Mouse (Mus musculus): ENCODE measurements at regions not wholly inside any gene's neighbourhood (a gene's known extent, or its start where the extent isn't known, plus 50 kb on each side); places are given as distances from the start of the nearest gene placed in this dataset.
"Not testable (repeated sequence)": the region's sequence is repeated elsewhere in the genome, so short reads cannot be mapped to it uniquely, and the experiment has no call there.

DNA sequence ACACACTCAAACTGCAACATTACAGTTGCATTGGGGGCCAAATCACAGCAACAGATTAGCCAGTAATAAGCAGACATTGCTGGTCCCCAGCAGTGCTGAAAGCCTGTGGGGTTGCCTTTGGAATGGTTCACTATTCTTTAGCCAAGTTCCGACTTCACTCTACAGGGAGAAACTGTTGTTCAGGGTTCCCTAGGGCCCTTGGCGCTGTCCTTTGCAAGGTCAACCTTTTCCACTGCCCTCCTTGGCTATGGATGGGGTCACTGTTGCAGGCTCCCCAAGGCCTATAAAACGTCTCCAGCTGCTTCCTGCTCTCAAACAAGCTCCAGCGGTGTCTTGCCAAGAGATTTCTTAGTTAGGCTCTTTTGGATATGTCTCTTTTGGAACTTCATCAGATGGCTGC lies 137.1 kb downstream of the Kcnk1 start:
- no peak for DNase-seq (ENCODE audit: low read depth, low spot score)
- Histone ChIP-seq H3K9ac (ENCODE audit: insufficient read depth, low read depth, low read length, poor library complexity, severe bottlenecking) (no peak overlapping the region), H3K27ac (ENCODE audit: insufficient read depth, low read depth, low read length, poor library complexity, severe bottlenecking) (no peak overlapping the region), H3K9me3 (ENCODE audit: control insufficient read depth, insufficient read depth, low read depth, low read length) (peaks cover under 1% of the 10 kb centered on the region; the same call in 1 of the 2 replicates), H3K36me3 (ENCODE audit: control insufficient read depth, insufficient read depth, low read length, poor library complexity, severe bottlenecking) (no peaks in the 10 kb centered on the region), H3K4me3 (ENCODE audit: insufficient read depth in 1 of 2, low read depth in 1 of 2, low read length in 2 of 2, poor library complexity in 1 of 2, severe bottlenecking in 1 of 2) (no peak overlapping the region), H3K4me1 (ENCODE audit: control insufficient read depth in 2 of 2, insufficient read depth in 2 of 2, low read length in 2 of 2, poor library complexity in 1 of 2) (no peaks in the 10 kb centered on the region)
- in situ Hi-C loops (cut with MboI; ENCODE audit: low sequenced_read_pairs in 2 of 2, unreplicated experiment in 2 of 2), result no loop called here
- TF ChIP-seq ZC3H11A (IDR thresholded peaks at IDR 0.05; ENCODE audit: borderline replicate concordance, low read depth, low read length) (no peak), MAFK (IDR thresholded peaks at IDR 0.05; ENCODE audit: insufficient read depth, low read depth, low read length) (no peak)

DNA sequence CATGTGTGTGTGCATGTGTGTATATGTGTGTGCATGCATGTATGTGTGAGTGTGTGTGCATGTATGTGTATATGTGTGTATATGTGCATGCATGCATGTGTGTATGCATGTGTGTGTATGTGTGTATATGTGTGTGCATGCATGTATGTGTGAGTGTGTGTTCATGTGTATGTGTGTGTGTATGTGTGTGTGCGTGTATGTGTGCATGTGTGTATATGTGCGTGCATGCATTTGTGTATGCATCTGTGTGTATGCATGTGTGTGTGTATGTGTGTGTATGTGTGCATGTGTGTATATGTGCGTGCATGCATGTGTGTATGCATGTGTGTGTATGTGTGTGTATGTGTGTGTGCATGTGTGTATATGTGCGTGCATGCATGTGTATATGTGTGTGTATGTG lies 137.9 kb downstream of the Kcnk1 start:
- H3K4me1 ChIP-seq (ENCODE audit: control insufficient read depth in 2 of 2, insufficient read depth in 2 of 2, low read length in 2 of 2, poor library complexity in 1 of 2); H3K4me3 ChIP-seq (ENCODE audit: insufficient read depth in 1 of 2, low read depth in 1 of 2, low read length in 2 of 2, poor library complexity in 1 of 2, severe bottlenecking in 1 of 2); H3K27ac ChIP-seq (ENCODE audit: insufficient read depth, low read depth, low read length, poor library complexity, severe bottlenecking); H3K9me3 ChIP-seq (ENCODE audit: control insufficient read depth, insufficient read depth, low read depth, low read length); H3K36me3 ChIP-seq (ENCODE audit: control insufficient read depth, insufficient read depth, low read length, poor library complexity, severe bottlenecking); H3K9ac ChIP-seq (ENCODE audit: insufficient read depth, low read depth, low read length, poor library complexity, severe bottlenecking); in situ Hi-C loops (cut with MboI; ENCODE audit: low sequenced_read_pairs in 2 of 2, unreplicated experiment in 2 of 2); DNase-seq (ENCODE audit: low read depth, low spot score): not testable (repeated sequence)

DNA sequence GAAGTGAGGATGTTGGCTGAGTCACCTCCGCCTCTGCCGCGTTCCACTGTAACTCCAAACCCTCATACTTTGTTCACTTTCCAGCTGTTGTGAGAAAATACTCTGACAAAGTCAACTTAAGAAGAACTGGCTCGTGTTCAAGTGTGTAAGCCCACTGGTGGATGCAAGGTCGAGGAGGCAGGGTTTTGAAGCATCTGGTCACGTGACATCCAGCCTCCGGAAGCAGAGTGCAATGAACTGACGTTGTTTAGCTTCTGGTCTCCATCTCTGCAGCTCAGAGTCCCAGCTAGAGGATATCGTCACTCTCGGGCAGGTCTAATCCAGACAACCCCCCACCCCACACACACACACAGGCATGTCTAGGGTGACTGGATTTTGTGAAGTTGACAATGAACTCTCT lies 140.1 kb downstream of the Kcnk1 start:
- Histone ChIP-seq H3K9ac (ENCODE audit: insufficient read depth, low read depth, low read length, poor library complexity, severe bottlenecking) (no peak overlapping the region), H3K4me1 (ENCODE audit: control insufficient read depth in 2 of 2, insufficient read depth in 2 of 2, low read length in 2 of 2, poor library complexity in 1 of 2) (no peaks in the 10 kb centered on the region; a peak in 1 of 4 replicates), H3K9me3 (ENCODE audit: control insufficient read depth, insufficient read depth, low read depth, low read length) (no peaks in the 10 kb centered on the region), H3K36me3 (ENCODE audit: control insufficient read depth, insufficient read depth, low read length, poor library complexity, severe bottlenecking) (no peaks in the 10 kb centered on the region), H3K4me3 (ENCODE audit: insufficient read depth in 1 of 2, low read depth in 1 of 2, low read length in 2 of 2, poor library complexity in 1 of 2, severe bottlenecking in 1 of 2) (no peak overlapping the region), H3K27ac (ENCODE audit: insufficient read depth, low read depth, low read length, poor library complexity, severe bottlenecking) (no peak overlapping the region)
- in situ Hi-C loops (cut with MboI; ENCODE audit: low sequenced_read_pairs in 2 of 2, unreplicated experiment in 2 of 2), result no loop called here
- TF ChIP-seq ZC3H11A (IDR thresholded peaks at IDR 0.05; ENCODE audit: borderline replicate concordance, low read depth, low read length), result no peak
- no peak for DNase-seq (ENCODE audit: low read depth, low spot score)

DNA sequence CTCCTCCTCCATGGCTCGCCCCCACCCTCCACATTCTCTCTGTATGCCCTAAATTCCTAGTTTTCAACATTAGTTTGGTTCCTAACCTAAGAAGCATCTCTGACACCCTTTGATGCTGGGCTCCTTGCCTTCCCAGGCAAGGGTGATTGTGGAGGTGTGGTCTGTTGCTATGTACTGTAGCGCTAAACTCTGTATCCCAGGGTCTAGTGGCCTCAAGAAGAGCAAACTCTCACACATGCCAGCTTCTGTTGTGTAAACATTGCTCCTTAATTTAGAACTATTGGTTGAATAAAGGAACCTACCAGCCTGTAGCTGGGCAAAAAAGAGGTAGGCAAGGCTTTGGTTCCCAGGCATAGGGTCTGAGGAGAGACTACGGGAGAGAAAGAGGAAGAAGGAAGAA lies 140.6 kb downstream of the Kcnk1 start:
- Histone ChIP-seq H3K36me3 (ENCODE audit: control insufficient read depth, insufficient read depth, low read length, poor library complexity, severe bottlenecking) (no peaks in the 10 kb centered on the region), H3K4me3 (ENCODE audit: insufficient read depth in 1 of 2, low read depth in 1 of 2, low read length in 2 of 2, poor library complexity in 1 of 2, severe bottlenecking in 1 of 2) (no peak overlapping the region), H3K9me3 (ENCODE audit: control insufficient read depth, insufficient read depth, low read depth, low read length) (no peaks in the 10 kb centered on the region), H3K4me1 (ENCODE audit: control insufficient read depth in 2 of 2, insufficient read depth in 2 of 2, low read length in 2 of 2, poor library complexity in 1 of 2) (no peaks in the 10 kb centered on the region; a peak in 1 of 4 replicates), H3K9ac (ENCODE audit: insufficient read depth, low read depth, low read length, poor library complexity, severe bottlenecking) (no peak overlapping the region), H3K27ac (ENCODE audit: insufficient read depth, low read depth, low read length, poor library complexity, severe bottlenecking) (no peak overlapping the region)
- in situ Hi-C loops (cut with MboI; ENCODE audit: low sequenced_read_pairs in 2 of 2, unreplicated experiment in 2 of 2), result no loop called here
- no peak for TF ChIP-seq HCFC1 (IDR thresholded peaks at IDR 0.05; ENCODE audit: borderline replicate concordance, insufficient read depth, low read length)
- no peak for TF ChIP-seq CHD2 (IDR thresholded peaks at IDR 0.05; ENCODE audit: low read depth, low read length)
- TF ChIP-seq ZNF384 (IDR thresholded peaks at IDR 0.05; ENCODE audit: low read depth, low read length), result no peak
- TF ChIP-seq ZC3H11A (IDR thresholded peaks at IDR 0.05; ENCODE audit: borderline replicate concordance, low read depth, low read length), result no peak
- no peak for TF ChIP-seq MAFK (IDR thresholded peaks at IDR 0.05; ENCODE audit: insufficient read depth, low read depth, low read length)
- no peak for DNase-seq (ENCODE audit: low read depth, low spot score)

DNA sequence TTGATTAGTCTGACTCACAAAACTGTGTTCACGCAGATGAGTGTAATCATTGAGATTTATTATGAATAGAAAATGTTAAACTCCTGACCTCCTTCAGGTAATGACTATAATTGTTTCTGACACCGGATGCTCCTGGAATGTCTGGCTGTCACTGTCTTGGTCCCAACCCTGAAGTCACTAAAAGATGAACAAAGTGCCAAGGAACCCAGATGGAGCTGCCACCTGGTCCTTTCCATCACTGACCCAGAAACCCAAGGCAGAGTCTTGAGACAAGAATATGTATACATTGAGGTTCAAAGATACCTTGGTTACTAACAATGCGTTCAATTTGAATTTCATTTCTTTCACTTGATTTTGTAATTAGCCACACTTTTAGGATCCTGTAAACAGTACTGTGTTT lies 142.0 kb downstream of the Kcnk1 start:
- H3K4me3 ChIP-seq (ENCODE audit: insufficient read depth in 1 of 2, low read depth in 1 of 2, low read length in 2 of 2, poor library complexity in 1 of 2, severe bottlenecking in 1 of 2), result no peak overlapping the region
- H3K36me3 ChIP-seq (ENCODE audit: control insufficient read depth, insufficient read depth, low read length, poor library complexity, severe bottlenecking), result no peaks in the 10 kb centered on the region
- H3K27ac ChIP-seq (ENCODE audit: insufficient read depth, low read depth, low read length, poor library complexity, severe bottlenecking), result no peak overlapping the region
- no peak for DNase-seq (ENCODE audit: low read depth, low spot score)
- in situ Hi-C loops (cut with MboI; ENCODE audit: low sequenced_read_pairs in 2 of 2, unreplicated experiment in 2 of 2), result no loop called here
- H3K9me3 ChIP-seq (ENCODE audit: control insufficient read depth, insufficient read depth, low read depth, low read length), result no peaks in the 10 kb centered on the region
- no peaks in the 10 kb centered on the region; a peak in 1 of 4 replicates for H3K4me1 ChIP-seq (ENCODE audit: control insufficient read depth in 2 of 2, insufficient read depth in 2 of 2, low read length in 2 of 2, poor library complexity in 1 of 2)
- no peak overlapping the region for H3K9ac ChIP-seq (ENCODE audit: insufficient read depth, low read depth, low read length, poor library complexity, severe bottlenecking)
- no peak for TF ChIP-seq HCFC1 (IDR thresholded peaks at IDR 0.05; ENCODE audit: borderline replicate concordance, insufficient read depth, low read length)
- TF ChIP-seq CHD2 (IDR thresholded peaks at IDR 0.05; ENCODE audit: low read depth, low read length), result no peak
- no peak for TF ChIP-seq MAFK (IDR thresholded peaks at IDR 0.05; ENCODE audit: insufficient read depth, low read depth, low read length)
- TF ChIP-seq ZNF384 (IDR thresholded peaks at IDR 0.05; ENCODE audit: low read depth, low read length), result no peak
- no peak for TF ChIP-seq ZC3H11A (IDR thresholded peaks at IDR 0.05; ENCODE audit: borderline replicate concordance, low read depth, low read length)
